Mouse (Mus musculus) cerebellum, adult 2 months (tissue): ENCODE measurements at regions not wholly inside any gene's neighbourhood (a gene's known extent, or its start where the extent isn't known, plus 50 kb on each side); places are given as distances from the start of the nearest gene placed in this dataset.

Experiments used
- CTCF ChIP-seq: fragments of 200-500 bp; IDR thresholded peaks from 2 replicates; pipeline ENCODE4 v1.5.1; 2011; ENCODE audit warnings: low read depth, mild to moderate bottlenecking, control low read depth, low read length, moderate library complexity, borderline replicate concordance; ENCODE audit not compliant: insufficient read depth
- POLR2A ChIP-seq: fragments of 200-500 bp; IDR thresholded peaks from 2 replicates; pipeline ENCODE4 v1.6.1; 2011; ENCODE audit warnings: low read length, control low read depth, borderline replicate concordance; ENCODE audit not compliant: insufficient read depth

DNA sequence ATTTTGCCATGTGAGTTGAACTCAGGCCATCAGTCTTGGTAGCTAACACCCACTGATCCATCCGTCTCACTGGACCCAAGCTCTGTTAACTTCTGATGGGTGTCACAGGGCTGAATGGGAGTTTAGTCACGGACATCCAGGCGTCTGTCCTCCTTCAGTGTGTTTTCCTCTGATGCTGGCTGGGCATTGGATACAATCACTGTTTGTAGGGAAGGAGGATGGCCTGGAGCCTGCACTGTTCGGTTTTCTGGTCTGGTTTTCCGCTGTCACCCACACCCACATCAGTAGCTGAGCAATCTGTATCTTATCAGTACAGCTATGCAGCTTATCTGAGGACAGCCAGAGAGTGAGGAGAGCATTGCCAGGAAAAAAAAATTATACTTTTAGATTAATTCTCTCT, 207.7 kb upstream of the Pde3a start:
- TF ChIP-seq POLR2A, result no peak
- no peak for TF ChIP-seq CTCF
